Mouse (Mus musculus): ENCODE results near the gene Ptp4a2. TPM values are rescaled to one million over a fixed set of nuclear protein-coding genes. Genes with fewer than 3 reads are reported as not detected.
A peak's percentile ranks its signal among the peaks of the same experiment; 100 is the strongest.

Gene Ptp4a2
- polyA plus RNA-seq, 1 experiment from 2014 or later, result 316 TPM

DNA sequence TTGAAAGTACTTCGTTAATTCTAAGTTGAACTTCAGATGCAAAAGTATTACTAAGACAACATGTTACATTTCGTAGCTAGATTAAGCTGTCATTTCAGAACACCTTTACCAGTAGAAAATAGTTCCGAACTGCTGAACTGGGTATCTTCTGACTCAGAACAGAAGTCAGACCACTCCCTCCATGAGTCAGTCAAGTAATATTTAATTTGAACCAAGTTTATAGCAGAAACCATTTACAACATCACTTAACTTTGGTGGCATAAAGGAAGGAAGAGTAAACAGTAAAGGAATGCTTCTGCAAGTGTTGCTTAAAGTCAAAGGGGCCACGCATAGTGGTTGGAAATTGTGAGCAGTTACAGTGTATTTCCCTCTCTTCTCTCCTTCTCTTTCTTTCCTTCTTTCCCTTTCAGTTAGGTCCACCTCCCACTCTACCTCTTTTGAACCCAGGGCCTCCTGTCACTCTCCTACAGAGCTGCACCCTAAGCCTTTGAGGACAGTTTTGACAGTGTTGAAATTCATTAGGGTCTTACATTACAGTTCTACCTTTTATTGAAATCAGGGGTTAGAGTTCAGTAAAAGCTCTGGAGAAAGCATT lies 12.3 kb downstream of the Ptp4a2 start:
- H3K9me3 ChIP-seq (replicated peaks), result no peaks in the 10 kb centered on the region
- 61% methylated on average over 4 of the region's 4 CpGs for WGBS
- H3K36me3 ChIP-seq, result no peaks in the 10 kb centered on the region
- ATAC-seq (ENCODE audit: insufficient number of reproducible peaks, low FRiP score, low TSS enrichment, low read depth), result no peak
- H3K27me3 ChIP-seq, result no peaks in the 10 kb centered on the region
- peaks cover 47% of the 10 kb centered on the region for H3K4me1 ChIP-seq
- no peak overlapping the region for H3K4me2 ChIP-seq (replicated peaks)
- H3K4me3 ChIP-seq (replicated peaks), result no peak overlapping the region
- H3K9ac ChIP-seq, result no peak overlapping the region
- H3K27ac ChIP-seq (replicated peaks), result no peak overlapping the region

- 75% methylated on average over 3 of the region's 3 CpGs for WGBS
- peaks cover 47% of the 10 kb centered on the region for H3K4me1 ChIP-seq
Observed at GRCm38 (mm10) chr4:129827611-129828010, 16.6 kb downstream of the Ptp4a2 start.

GRCm38 (mm10) chr4:129828081-129828480 lies 17.1 kb downstream of the Ptp4a2 start:
- Histone ChIP-seq H3K9me3 (replicated peaks) (no peaks in the 10 kb centered on the region), H3K4me3 (replicated peaks) (no peak overlapping the region), H3K4me2 (replicated peaks) (no peak overlapping the region), H3K9ac (no peak overlapping the region), H3K4me1 (peaks cover 46% of the 10 kb centered on the region), H3K27ac (replicated peaks) (no peak overlapping the region; the same call in 1 of the 2 replicates), H3K27me3 (no peaks in the 10 kb centered on the region), H3K36me3 (no peaks in the 10 kb centered on the region)
- ATAC-seq (ENCODE audit: insufficient number of reproducible peaks, low FRiP score, low TSS enrichment, low read depth), result no peak
- 56% methylated on average over 3 of the region's 3 CpGs for WGBS

More at GRCm38 (mm10) chr4:129827611-129828010, 16.6 kb downstream of the Ptp4a2 start:
- Histone ChIP-seq H3K4me3 (replicated peaks) (no peak overlapping the region), H3K27ac (replicated peaks) (no peak overlapping the region), H3K36me3 (no peaks in the 10 kb centered on the region), H3K9ac (no peak overlapping the region), H3K9me3 (replicated peaks) (no peaks in the 10 kb centered on the region), H3K4me2 (replicated peaks) (no peak overlapping the region), H3K27me3 (no peaks in the 10 kb centered on the region)
- ATAC-seq (ENCODE audit: insufficient number of reproducible peaks, low FRiP score, low TSS enrichment, low read depth), result no peak

GRCm38 (mm10) chr4:129829799-129830198 lies 18.8 kb downstream of the Ptp4a2 start:
- Histone ChIP-seq H3K27me3 (no peaks in the 10 kb centered on the region), H3K9ac (no peak overlapping the region), H3K4me1 (peaks cover 42% of the 10 kb centered on the region), H3K4me3 (replicated peaks) (no peak overlapping the region), H3K36me3 (no peaks in the 10 kb centered on the region), H3K27ac (replicated peaks) (no peak overlapping the region), H3K9me3 (replicated peaks) (no peaks in the 10 kb centered on the region), H3K4me2 (replicated peaks) (no peak overlapping the region)
- no peak for ATAC-seq (ENCODE audit: insufficient number of reproducible peaks, low FRiP score, low TSS enrichment, low read depth)
- 63% methylated on average over 1 of the region's 1 CpGs for WGBS

DNA sequence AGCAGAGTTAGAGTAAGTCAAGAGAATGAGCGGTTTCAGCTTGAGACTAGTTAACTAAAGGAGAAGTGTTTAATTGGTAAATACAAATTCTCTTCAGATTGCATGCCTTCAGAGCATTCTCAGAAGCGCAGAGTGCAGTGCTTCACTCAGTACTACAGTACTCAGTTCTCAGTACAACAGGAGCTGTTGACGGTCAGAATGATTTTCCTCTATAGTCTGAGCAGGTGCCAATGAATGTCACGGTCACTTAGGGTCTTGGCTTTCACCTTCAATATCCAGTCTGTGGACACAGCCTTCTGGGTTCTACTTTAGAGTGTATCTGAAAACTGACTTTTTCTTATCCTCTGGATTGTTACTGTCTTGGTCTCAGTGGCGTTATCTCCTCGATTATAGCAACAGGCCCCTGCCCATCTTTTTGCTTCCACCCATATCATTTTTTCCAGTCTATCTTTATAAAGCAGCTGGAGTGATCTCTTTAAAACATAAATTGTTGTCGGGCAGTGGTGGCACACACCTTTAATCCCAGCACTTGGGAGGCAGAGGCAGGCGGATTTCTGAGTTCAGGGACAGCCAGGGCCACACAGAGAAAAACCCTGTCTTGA lies 19.4 kb downstream of the Ptp4a2 start:
- no peak overlapping the region for H3K9ac ChIP-seq
- H3K9me3 ChIP-seq (replicated peaks), result no peaks in the 10 kb centered on the region
- H3K27ac ChIP-seq (replicated peaks), result 0 out of 2 replicates have a peak overlapping the region, but pooled peaks have one; percentile 11
- H3K4me3 ChIP-seq (replicated peaks), result no peak overlapping the region
- no peaks in the 10 kb centered on the region for H3K36me3 ChIP-seq
- ATAC-seq (ENCODE audit: insufficient number of reproducible peaks, low FRiP score, low TSS enrichment, low read depth), result no peak
- H3K4me1 ChIP-seq, result peaks cover 42% of the 10 kb centered on the region
- H3K27me3 ChIP-seq, result no peaks in the 10 kb centered on the region
- WGBS, result 81% methylated on average over 8 of the region's 8 CpGs
- no peak overlapping the region for H3K4me2 ChIP-seq (replicated peaks)

GRCm38 (mm10) chr4:129834581-129834980 lies 23.6 kb downstream of the Ptp4a2 start:
- Histone ChIP-seq H3K27me3 (no peaks in the 10 kb centered on the region), H3K36me3 (no peaks in the 10 kb centered on the region), H3K9me3 (replicated peaks) (no peaks in the 10 kb centered on the region), H3K4me1 (peaks cover 31% of the 10 kb centered on the region), H3K9ac (no peak overlapping the region), H3K4me3 (replicated peaks) (no peak overlapping the region), H3K27ac (replicated peaks) (no peak overlapping the region), H3K4me2 (replicated peaks) (no peak overlapping the region)
- no peak for ATAC-seq (ENCODE audit: insufficient number of reproducible peaks, low FRiP score, low TSS enrichment, low read depth)
- 69% methylated on average over 6 of the region's 6 CpGs for WGBS

GRCm38 (mm10) chr4:129835296-129835695 lies 24.3 kb downstream of the Ptp4a2 start:
- Histone ChIP-seq H3K9ac (no peak overlapping the region), H3K27ac (replicated peaks) (no peak overlapping the region), H3K36me3 (peaks cover 6% of the 10 kb centered on the region; the same call in 1 of the 2 replicates), H3K4me1 (peaks cover 28% of the 10 kb centered on the region), H3K27me3 (no peaks in the 10 kb centered on the region), H3K9me3 (replicated peaks) (no peaks in the 10 kb centered on the region), H3K4me2 (replicated peaks) (no peak overlapping the region), H3K4me3 (replicated peaks) (no peak overlapping the region)
- no peak for ATAC-seq (ENCODE audit: insufficient number of reproducible peaks, low FRiP score, low TSS enrichment, low read depth)
- 90% methylated on average over 7 of the region's 7 CpGs for WGBS

GRCm38 (mm10) chr4:129839866-129840555 lies 29.0 kb downstream of the Ptp4a2 start:
- ATAC-seq (ENCODE audit: insufficient number of reproducible peaks, low FRiP score, low TSS enrichment, low read depth), result no peak
- H3K27ac ChIP-seq (replicated peaks), result no peak overlapping the region
- no peaks in the 10 kb centered on the region for H3K27me3 ChIP-seq
- no peak overlapping the region for H3K4me2 ChIP-seq (replicated peaks)
- H3K4me3 ChIP-seq (replicated peaks), result no peak overlapping the region
- 80% methylated on average over 7 of the region's 7 CpGs for WGBS
- H3K9me3 ChIP-seq (replicated peaks), result no peaks in the 10 kb centered on the region
- H3K9ac ChIP-seq, result no peak overlapping the region
- H3K36me3 ChIP-seq, result peaks cover 41% of the 10 kb centered on the region
- no peaks in the 10 kb centered on the region; the same call in 1 of the 2 replicates for H3K4me1 ChIP-seq

GRCm38 (mm10) chr4:129846823-129847222 lies 35.8 kb downstream of the Ptp4a2 start:
- Histone ChIP-seq H3K4me2 (replicated peaks) (no peak overlapping the region), H3K36me3 (peaks cover 61% of the 10 kb centered on the region), H3K27me3 (no peaks in the 10 kb centered on the region), H3K4me3 (replicated peaks) (no peak overlapping the region), H3K9ac (no peak overlapping the region), H3K27ac (replicated peaks) (no peak overlapping the region), H3K4me1 (no peaks in the 10 kb centered on the region), H3K9me3 (replicated peaks) (no peaks in the 10 kb centered on the region)
- no peak for ATAC-seq (ENCODE audit: insufficient number of reproducible peaks, low FRiP score, low TSS enrichment, low read depth)
- WGBS, result 84% methylated on average over 9 of the region's 9 CpGs

DNA sequence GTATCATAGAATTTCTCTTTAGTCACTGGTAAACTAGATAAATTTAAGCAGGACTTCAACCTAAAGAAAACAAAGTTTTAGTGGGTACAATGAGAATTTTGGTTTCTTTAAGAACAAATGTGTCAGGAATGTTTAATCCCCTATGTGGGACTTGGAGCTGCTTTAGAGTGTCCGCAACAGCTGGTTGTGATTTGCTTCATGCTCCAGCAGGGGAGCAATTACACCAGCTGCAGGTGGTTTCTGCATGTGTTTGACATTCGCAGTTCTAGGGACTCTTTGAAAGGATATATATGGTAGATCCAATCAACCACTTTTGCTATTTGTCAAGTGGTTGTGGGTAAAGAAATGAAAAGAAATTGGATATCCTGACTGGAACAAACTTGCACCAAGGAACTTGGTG lies 39.5 kb downstream of the Ptp4a2 start:
- WGBS, result 42% methylated on average over 2 of the region's 2 CpGs
- Histone ChIP-seq H3K36me3 (peaks cover 36% of the 10 kb centered on the region; the same call in 1 of the 2 replicates), H3K4me3 (replicated peaks) (no peak overlapping the region), H3K9ac (no peak overlapping the region), H3K27me3 (no peaks in the 10 kb centered on the region), H3K9me3 (replicated peaks) (no peaks in the 10 kb centered on the region), H3K27ac (replicated peaks) (no peak overlapping the region), H3K4me2 (replicated peaks) (no peak overlapping the region), H3K4me1 (no peaks in the 10 kb centered on the region)
- ATAC-seq (ENCODE audit: insufficient number of reproducible peaks, low FRiP score, low TSS enrichment, low read depth), result no peak

DNA sequence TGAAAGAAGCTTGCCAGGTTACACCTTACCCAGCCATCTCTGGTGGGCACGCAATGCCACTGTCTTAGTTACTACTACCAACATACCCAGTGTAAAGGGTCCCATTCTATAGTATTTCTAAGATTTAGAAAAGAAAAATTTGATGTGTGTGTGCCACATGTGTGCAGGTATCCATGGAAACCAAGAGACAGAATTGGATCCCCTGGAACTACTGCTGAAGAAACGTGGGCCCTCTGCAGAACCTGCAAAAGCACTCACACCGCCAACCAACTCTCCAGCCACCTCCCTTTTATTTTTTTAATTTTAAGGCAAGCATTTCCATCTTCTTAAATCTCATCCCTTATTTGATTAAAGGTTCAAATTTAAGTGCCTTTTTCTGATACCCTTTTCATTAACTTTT lies 40.8 kb downstream of the Ptp4a2 start:
- Histone ChIP-seq H3K36me3 (peaks cover 23% of the 10 kb centered on the region; the same call in 1 of the 2 replicates), H3K27me3 (no peaks in the 10 kb centered on the region), H3K4me3 (replicated peaks) (no peak overlapping the region), H3K27ac (replicated peaks) (no peak overlapping the region), H3K9me3 (replicated peaks) (no peaks in the 10 kb centered on the region), H3K4me1 (no peaks in the 10 kb centered on the region), H3K9ac (no peak overlapping the region), H3K4me2 (replicated peaks) (no peak overlapping the region)
- no peak for ATAC-seq (ENCODE audit: insufficient number of reproducible peaks, low FRiP score, low TSS enrichment, low read depth)
- WGBS, result 68% methylated on average over 3 of the region's 3 CpGs

All from embryonic facial prominence, embryonic 15.5 days (tissue).